In genomic region chr11:22897642-22898041, GRCm38 (mm10) we compare ENCODE assay signal across 18 mouse cellular contexts.
"Had no signal": no experiment of that assay in that cellular context is flagged by ENCODE, and none has a peak within 500 bp of the region (broad histone marks: within the 10 kb centered on the region; RNA-seq: fewer than 3 reads in every experiment).

No protein-coding gene starts in this region.

- H3K9me3 ChIP-seq: lung, embryonic 15.5 days; midbrain, embryonic 10.5 days; midbrain, embryonic 12.5 days; neural tube, embryonic 13.5 days had no signal

- H3K27me3 ChIP-seq: lung, embryonic 15.5 days; midbrain, embryonic 12.5 days; neural tube, embryonic 13.5 days had no signal

- H3K36me3 ChIP-seq: lung, embryonic 15.5 days had no signal

- H3K9ac ChIP-seq: liver, postnatal 0 days; lung, embryonic 15.5 days; midbrain, embryonic 12.5 days; neural tube, embryonic 13.5 days had no signal

- H3K4me3 ChIP-seq: lung, embryonic 15.5 days; midbrain, embryonic 10.5 days; midbrain, embryonic 12.5 days; myocyte; neural tube, embryonic 13.5 days had no signal

- H3K4me2 ChIP-seq: lung, embryonic 15.5 days; midbrain, embryonic 12.5 days; neural tube, embryonic 13.5 days had no signal

- H3K4me1 ChIP-seq: lung, embryonic 15.5 days; midbrain, embryonic 10.5 days had no signal

- DNase-seq: liver, postnatal 0 days; lung, adult 2 months; lung, postnatal 14 days; lung, postnatal 36 days; midbrain, embryonic 14.5 days; right cerebral cortex, postnatal 14 days; spleen, adult 18-20 months; thymus, adult 18-20 months; thymus, postnatal 14 days; thymus, postnatal 36 days had no signal

- H3K27ac ChIP-seq: lung, embryonic 15.5 days; macrophage; midbrain, embryonic 10.5 days; midbrain, embryonic 12.5 days; neural tube, embryonic 13.5 days had no signal

- ATAC-seq: liver, postnatal 0 days; lung, postnatal 0 days; midbrain, embryonic 16.5 days had no signal
